Mouse (Mus musculus) CD8-positive naive resting alpha-beta T cell, adult 2 months (primary cell): Measurements from ENCODE around the gene Med15.
A peak's percentile ranks its signal among the peaks of the same experiment; 100 is the strongest.

Experiments
- DNase-seq, 2 experiments: peaks; one replicate each; pipeline ENCODE4 v3.0.0; 2022; ENCODE audit warnings: low read depth in 2 of 2, low spot score in 2 of 2

Gene Med15

DNA sequence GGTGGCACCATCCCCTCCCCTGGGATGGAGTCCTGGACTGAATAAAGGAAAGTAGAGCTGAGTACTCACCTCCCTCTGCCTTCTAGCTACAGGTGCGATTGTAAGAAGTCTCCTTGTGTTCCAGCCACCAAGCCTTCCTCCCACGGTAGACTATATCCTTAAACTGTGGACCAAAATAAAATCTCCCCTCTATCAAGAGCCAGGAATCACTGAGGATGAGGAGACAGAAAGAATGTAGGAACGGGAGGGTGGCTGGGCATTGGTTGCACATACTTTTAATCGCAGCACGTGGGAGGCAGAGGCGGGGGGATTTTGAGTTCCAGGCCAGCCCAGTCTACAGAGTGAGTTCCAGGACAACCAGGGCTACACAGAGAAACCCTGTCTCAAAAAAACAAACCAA, 260 bp downstream of the Med15 start:
- no peak for DNase-seq

- DNase-seq = no peak
These were observed 670 bp downstream of the Med15 start for GRCm38 (mm10) chr16:17732021-17732420.

DNA sequence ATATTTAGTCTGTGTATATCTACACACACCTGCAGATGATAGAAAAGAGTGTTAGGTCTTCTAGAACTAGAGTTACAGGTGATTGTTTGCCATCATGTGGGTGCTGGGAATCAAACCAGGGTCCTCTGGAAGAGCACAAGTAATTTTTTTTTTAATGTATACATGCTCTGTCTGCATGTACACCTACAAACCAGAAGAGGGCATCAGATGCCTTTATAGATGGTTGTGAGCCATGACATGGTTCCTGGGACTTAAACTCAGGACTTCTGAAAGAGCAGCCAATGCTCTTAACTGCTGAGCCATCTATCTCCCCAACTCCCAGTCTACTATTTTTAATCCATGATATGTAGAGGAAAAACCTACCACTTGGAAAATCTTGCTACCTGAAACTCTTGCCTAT, 2.7 kb downstream of the Med15 start:
- no peak for DNase-seq

DNA sequence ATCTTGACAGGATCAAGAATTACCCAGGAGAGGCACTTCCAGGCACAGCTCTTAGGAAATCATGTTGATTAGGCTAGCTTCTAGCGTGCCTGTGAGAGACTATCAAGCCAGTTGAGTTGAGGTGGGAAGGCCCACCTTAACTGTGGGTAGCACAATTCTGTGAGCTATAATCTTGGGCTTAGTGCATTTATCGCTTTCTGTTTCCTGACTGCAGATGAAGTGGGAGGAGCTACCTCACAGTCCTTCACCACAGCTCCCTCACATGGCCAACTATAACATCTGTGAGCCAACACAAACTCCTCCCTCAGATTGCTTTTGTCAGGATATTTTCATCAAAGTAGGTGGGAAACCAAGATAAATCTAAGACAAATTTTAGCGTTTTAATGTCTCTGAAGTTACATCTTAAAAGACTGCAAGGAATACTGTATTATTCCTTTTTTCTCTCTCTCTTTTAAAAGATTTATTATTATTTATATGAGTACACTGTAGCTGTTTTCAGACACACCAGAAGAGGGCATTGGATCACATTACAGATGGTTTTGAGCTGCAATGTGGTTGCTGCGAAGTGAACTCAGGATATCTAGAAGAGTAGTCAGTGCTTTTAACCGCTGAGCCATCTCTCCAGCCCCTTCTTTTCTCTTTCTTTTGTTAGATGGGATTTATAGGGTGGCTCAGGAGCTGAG, 5.4 kb downstream of the Med15 start:
- DNase-seq = peak; percentile 49 to 69

GRCm38 (mm10) chr16:17724448-17724847, 8.2 kb downstream of the Med15 start:
- DNase-seq = no peak

- DNase-seq = no peak
These were observed 9.4 kb downstream of the Med15 start for GRCm38 (mm10) chr16:17723325-17723626.

DNA sequence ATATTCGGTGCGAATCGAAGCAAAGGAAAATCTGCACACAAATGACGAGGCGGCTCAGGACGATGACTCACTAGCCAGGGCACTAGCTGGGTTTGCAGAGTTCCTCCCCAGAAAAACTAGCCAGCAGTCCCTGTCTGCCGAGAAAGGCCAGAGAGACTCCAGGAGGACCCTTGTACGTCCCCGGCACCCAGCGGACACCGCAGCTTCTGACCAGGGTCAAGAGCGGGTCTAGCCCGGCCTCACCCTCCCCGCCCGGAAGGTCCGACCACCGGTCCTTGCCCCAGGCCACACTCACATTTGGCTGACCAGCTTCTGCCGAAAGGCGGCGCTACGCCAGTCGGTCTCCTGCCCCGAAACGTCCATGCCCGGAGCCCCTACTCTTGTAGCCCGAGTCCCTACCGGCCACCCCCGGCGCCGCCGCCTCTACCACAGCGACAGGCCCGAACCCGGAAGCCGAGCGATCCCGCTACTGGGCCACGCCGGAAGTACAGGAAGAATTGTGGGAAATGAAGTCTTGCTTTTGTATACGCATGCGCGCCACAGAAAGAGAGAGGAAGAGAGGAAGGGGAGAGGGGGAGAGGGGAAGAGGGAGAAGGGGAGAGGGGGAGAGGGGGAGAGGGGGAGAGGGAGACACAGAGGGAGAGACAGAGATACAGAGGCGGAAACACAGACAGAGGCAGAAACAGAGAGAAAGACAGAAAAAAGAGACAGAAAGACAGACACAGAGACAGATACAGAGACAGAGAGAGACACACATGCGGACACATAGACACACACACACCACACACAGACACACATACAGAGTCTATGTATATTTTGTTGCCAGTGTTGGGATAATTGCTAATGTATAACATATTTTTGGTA, 10.0 kb downstream of the Med15 start:
- peak; percentile 84 to 85 for DNase-seq

DNA sequence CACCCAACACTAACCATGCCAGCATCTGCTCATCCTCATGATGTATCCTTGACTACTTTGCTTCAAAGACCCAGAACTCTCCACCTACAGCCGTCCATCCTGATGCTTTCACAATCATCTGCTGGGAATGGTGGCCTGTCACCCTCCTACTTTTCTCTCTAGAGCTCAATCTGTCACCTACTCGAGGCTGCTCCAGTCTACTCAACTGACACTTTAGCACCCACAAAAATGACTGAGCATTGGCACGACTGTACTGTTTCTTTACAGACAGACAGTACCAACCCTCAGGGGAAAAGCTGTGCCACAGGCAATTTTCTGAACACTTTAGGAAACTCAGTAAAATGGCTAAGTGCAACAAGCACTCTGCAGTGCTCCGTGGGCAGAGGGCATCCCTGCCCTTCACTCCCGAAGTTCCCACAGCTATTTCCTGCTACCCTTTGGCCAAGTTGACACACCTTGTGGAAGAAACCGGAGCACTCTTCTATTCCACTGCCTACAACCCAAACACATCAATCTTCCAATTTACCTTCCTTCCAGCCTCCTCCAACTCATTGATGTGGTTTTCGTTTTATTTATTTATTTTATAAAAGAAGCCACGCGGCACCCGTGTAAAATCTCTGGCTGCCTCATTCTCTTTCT, 10.8 kb downstream of the Med15 start:
- DNase-seq = no peak

DNA sequence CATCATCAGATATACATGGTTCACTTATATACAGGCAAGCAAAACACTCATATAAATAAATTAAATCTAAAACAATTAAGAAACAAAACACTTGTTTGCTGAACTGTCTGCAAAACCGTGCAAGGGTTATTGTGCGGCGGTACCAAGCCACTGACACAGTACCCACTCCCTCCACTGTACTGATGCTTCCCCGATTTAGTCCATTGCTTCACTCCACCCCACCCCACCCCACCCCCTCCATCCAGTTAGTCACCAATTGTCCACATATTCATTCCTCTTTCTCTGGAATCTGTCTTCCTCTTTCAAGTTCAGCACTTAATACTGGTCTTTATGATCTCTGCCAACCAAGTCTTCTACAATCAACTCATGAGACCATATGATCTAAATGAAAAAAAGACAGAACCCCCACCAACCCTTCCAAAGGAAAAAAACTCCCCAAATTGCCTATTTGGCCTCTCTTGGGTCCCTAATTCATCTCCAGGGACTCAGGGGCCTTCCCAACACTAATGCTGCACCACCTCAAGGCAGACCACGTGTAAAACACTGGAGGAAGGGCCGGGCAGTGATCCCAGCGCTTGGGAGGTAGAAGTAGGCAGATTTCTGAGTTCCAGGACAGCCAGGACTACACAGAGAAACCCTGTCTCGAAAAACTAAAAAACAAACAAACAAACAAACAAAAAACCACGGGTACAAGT, 11.4 kb downstream of the Med15 start:
- no peak for DNase-seq

- no peak for DNase-seq
These were observed 14.9 kb downstream of the Med15 start for GRCm38 (mm10) chr16:17717791-17718190.

- DNase-seq = no peak
These were observed 25.1 kb downstream of the Med15 start for GRCm38 (mm10) chr16:17707541-17707940.

- DNase-seq = no peak
These were observed 31.7 kb downstream of the Med15 start for GRCm38 (mm10) chr16:17701043-17701405.

DNA sequence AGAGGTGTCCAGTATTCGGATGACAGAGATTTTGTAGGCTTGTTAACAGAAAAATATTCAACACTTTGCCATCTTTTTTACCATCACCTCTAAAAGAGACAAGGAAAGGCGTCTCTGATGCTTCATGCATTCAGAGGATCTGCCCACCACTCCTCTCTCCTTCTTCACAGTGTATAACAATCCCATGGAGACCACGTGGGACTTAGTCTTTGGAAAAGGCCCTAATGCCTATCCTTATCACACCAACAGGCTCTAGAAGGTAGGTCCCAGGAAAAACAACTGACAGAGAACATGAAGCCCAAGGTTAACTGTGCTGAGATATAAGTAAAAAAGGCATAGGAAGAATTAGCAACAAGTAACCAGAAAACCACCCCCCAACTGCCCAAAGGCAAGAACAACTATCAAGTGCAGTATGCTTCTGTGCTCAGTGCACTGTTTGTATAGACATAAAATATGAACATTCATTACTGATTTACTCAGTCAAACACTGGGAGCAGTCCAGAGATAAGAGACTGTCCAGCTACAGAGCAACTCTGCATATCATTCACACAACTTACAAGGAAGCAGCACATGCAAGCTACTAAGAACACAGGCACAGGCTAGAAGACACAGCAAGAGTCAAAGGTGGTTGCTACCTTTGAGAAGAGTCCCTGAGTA, 32.2 kb downstream of the Med15 start:
- DNase-seq = no peak

DNA sequence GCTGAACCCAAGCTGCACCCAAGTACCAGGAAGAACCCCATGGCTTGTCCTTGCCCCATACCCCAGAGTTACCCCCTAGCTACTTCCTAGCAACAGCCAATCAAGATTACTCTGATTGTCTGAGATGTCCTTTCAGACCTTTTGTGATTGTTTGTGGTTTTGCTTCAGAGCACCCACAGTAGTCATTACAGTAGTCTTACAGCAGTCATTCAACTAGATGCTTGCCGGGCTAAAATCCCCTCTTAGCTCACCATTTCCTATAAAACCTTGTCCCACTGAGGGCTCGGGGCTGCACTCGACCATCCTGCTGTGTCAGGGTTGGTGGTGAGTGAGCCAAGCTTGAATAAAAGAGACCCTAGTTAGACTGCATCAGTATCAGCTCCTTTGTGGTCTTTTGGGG, 37.8 kb downstream of the Med15 start:
- no peak for DNase-seq

DNA sequence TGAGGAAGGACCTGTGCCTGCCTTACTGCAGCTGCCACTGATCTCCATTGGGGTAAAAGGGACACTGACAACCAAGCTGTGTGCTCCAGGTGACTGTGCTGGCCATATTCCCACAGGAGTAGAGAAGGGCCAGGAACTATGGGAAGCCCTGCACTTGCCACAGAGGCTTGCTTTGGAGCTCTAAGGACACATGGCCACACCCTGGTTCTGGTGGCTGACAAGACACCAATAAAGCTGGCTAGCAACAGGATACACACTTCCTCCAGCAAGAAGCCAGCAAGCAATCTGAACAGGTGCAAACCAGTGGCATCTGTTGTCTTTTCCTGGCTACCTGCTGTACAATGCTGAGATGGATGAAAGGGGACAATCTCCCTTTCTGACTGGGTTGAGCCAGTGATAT, 62.8 kb downstream of the Med15 start:
- no peak for DNase-seq

DNA sequence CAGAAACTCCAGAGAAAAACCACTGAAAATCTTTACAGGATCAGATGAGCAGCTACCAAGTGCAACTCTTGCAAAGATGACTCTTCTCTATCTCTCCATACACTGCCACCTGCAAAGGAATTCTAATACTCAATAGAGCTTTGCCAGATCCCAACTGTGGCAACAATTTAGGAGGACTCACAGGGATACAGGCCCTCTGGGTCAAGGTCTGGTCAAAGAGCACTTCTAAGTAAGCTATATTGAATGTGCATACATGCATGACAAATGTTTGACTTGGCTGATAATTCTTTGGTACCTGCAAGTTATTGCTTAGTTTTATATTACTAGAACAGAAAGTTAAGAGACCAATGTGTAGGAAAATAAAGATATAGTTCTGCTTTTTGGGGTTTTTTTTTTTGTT, 67.1 kb downstream of the Med15 start:
- no peak for DNase-seq

DNA sequence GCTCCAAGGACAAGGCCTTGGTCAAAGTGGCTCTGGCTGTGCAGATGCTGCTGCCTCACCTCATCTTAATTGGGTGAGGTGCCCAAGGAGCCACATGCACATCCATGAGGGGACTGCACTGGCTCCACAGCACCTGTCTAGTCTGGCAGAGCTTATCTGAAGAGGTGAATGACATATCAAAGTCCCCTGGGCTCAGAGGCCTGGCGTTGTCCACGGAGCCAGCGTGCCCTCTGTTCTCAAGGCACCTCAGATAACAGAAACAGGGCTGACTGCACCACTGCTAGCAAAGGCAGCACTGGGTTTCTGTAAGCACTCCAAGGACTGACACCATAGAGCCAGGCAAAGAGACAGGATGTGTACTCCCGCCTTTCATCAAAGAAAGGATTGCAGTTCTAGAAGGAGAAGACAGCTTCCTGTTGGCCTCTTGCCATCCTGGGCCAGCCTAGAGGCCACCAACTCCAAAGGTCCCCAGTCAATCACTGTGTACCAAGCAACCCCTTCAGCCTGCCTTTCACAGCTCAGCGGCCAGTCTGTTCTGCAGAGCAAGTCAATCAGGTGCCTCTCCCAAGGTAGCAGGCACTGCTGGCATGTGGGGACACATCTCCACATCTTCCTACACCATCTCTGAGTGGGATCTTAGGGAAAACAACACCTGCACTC, 76.3 kb downstream of the Med15 start:
- DNase-seq = no peak

DNA sequence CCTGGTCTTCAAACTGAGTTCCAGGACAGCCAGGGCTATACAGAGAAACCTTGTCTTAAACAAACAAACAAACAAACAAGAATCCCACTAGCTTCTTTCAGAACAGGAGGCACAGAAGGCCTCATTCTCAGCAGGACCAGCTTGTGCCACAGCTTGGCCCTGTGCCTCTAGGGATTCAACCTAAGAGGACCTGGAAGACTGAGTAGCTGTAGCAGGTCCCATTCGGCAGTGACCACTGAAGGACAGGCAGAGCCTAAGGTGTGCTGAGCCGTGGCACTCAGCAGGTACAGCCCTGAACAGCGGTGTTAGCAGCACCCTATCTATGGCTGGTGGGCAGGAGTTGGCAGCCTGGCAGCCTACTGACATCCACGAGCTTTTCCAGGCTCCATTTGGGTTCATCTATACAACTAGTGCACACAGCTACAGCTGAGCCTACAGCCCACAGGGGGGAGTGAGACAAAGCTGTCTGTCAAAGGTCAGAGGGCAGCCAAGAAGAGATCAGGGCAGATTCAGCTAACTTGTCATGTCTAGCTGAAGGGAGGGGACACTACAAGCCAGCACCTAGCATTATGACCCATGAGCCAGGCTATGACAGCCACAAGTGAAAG, 78.4 kb downstream of the Med15 start:
- DNase-seq = no peak

- DNase-seq = no peak
These were observed 79.1 kb downstream of the Med15 start for GRCm38 (mm10) chr16:17653601-17654000.

- no peak for DNase-seq
These were observed 80.1 kb downstream of the Med15 start for GRCm38 (mm10) chr16:17652607-17653006.
